Mouse (Mus musculus) kidney, postnatal 0 days (tissue): Measurements from ENCODE around the gene Pnkp. TPM values are rescaled to one million over a fixed set of nuclear protein-coding genes. Genes with fewer than 3 reads are reported as not detected.

Experiments used
- ATAC-seq: fragments of 200-750 bp; cut with Nextera tagmentation; replicated peaks from 2 replicates; pipeline ENCODE4 v1.8.0; 2017; ENCODE audit warnings: low read depth, moderate number of reproducible peaks, moderate TSS enrichment, moderate library complexity; ENCODE audit not compliant: low FRiP score
- DNase-seq: peaks from one replicate; pipeline ENCODE4 v3.0.0-alpha.2; 2016; ENCODE audit warnings: low spot score
- H3K27ac ChIP-seq: fragments of 300-500 bp; sonication (generic); 2 replicates; pipeline ENCODE4 v1.5.1; 2014; ENCODE audit warnings: mild to moderate bottlenecking
- H3K27me3 ChIP-seq: fragments of 300-500 bp; sonication (generic); 2 replicates; pipeline ENCODE4 v1.6.1; 2014; ENCODE audit warnings: low read length, mixed read lengths; ENCODE audit not compliant: insufficient read depth
- H3K36me3 ChIP-seq: fragments of 300-500 bp; sonication (generic); 2 replicates; pipeline ENCODE4 v1.6.1; 2014; ENCODE audit warnings: low read length, mixed read lengths; ENCODE audit not compliant: insufficient read depth
- H3K4me1 ChIP-seq: fragments of 300-500 bp; sonication (generic); replicated peaks from 2 replicates; pipeline ENCODE4 v1.6.1; 2014; ENCODE audit warnings: antibody characterized with exemption, low read length, mixed read lengths; ENCODE audit not compliant: insufficient read depth
- H3K4me2 ChIP-seq: fragments of 300-500 bp; sonication (generic); 2 replicates; pipeline ENCODE4 v1.6.1; 2014; ENCODE audit warnings: mild to moderate bottlenecking, low read length, moderate library complexity, mixed read lengths
- H3K4me3 ChIP-seq: fragments of 300-500 bp; sonication (generic); replicated peaks from 2 replicates; pipeline ENCODE4 v1.5.1; 2014; ENCODE audit warnings: low read depth, low read length
- H3K9ac ChIP-seq: fragments of 300-500 bp; sonication (generic); 2 replicates; pipeline ENCODE4 v1.6.1; 2014; ENCODE audit warnings: low read depth, low read length
- H3K9me3 ChIP-seq: fragments of 300-500 bp; sonication (generic); replicated peaks from 2 replicates; pipeline ENCODE4 v1.6.1; 2016; ENCODE audit warnings: low read length, inconsistent platforms, mixed read lengths
- CTCF ChIP-seq: IDR thresholded peaks from 2 replicates; pipeline ENCODE4 v1.5.1; 2016; ENCODE audit warnings: antibody characterized with exemption, low read depth, mild to moderate bottlenecking, moderate library complexity
- WGBS: fragments of 180-500 bp; shearing (Covaris S2); extraction: QIAGEN DNeasy Blood & Tissue Kit; methylation state at CpG from one replicate; pipeline ENCODE4 v1.1.7; 2014; 5-methylcytosine and 5-hydroxymethylcytosine counted together
- polyA plus RNA-seq: library from polyadenylated mRNA; unstranded; fragments of >200 nt; fragmentation: Nextera tagmentation; extraction: Ambion mirVana; gene quantifications from 2 replicates; pipeline ENCODE4 v1.2.1, GENCODE M21; 2015

Pnkp gene
- polyA plus RNA-seq, 1 experiment from 2014 or later: 34.0 TPM

- Histone ChIP-seq H3K9ac (peak overlapping the region; percentile 94), H3K36me3 (no peaks in the 10 kb centered on the region), H3K4me3 (0 out of 2 replicates have a peak overlapping the region, but pooled peaks have one; percentile 87), H3K27ac (no peak overlapping the region), H3K9me3 (no peaks in the 10 kb centered on the region), H3K27me3 (no peaks in the 10 kb centered on the region), H3K4me2 (peak overlapping the region; percentile 81), H3K4me1 (peaks cover 23% of the 10 kb centered on the region)
- ATAC-seq: no peak
- WGBS: 26% methylated on average over 2 of the region's 2 CpGs
- peak; percentile 54 for TF ChIP-seq CTCF
- DNase-seq: no peak
These were observed 38.8 kb upstream of the Pnkp start for GRCm38 (mm10) chr7:44818164-44818563.

- ATAC-seq (no peak), DNase-seq (peak; percentile 16)
- Histone ChIP-seq H3K4me2 (peak overlapping the region; percentile 81), H3K4me3 (peak overlapping the region; percentile 2; the same call in 1 of the 2 replicates), H3K27ac (0 out of 2 replicates have a peak overlapping the region, but pooled peaks have one; percentile 10), H3K9ac (peak overlapping the region; percentile 38; the same call in 1 of the 2 replicates), H3K27me3 (no peaks in the 10 kb centered on the region), H3K9me3 (no peaks in the 10 kb centered on the region), H3K4me1 (peaks cover 23% of the 10 kb centered on the region), H3K36me3 (no peaks in the 10 kb centered on the region)
- WGBS: 29% methylated on average over 6 of the region's 6 CpGs
- TF ChIP-seq CTCF: no peak
These were observed 38.1 kb upstream of the Pnkp start for GRCm38 (mm10) chr7:44818751-44819235.

GRCm38 (mm10) chr7:44819391-44819790 lies 37.5 kb upstream of the Pnkp start:
- no peak overlapping the region; the same call in 1 of the 2 replicates for H3K4me3 ChIP-seq

DNA sequence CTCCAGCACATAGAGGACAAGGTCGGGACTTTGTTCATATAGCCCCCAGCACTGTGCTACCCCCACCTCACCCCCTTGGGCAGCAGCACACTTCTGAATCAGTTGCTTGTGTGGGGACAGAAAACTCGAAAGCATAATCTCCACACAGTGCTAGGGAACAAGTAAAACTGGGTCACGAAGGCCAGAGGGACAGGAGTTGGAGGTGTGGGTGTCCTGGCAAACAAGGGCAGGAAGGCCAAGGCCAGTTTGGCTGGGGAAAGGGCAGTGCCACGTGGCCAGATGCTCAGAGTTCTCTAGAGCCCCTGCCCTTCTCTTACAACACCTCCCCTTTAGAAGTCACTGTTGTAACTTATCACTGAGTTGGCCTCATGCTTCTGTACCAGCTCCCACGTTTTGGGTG lies 37.1 kb upstream of the Pnkp start:
- H3K9ac ChIP-seq: 0 out of 2 replicates have a peak overlapping the region, but pooled peaks have one; percentile 38

More at GRCm38 (mm10) chr7:44819391-44819790, 37.5 kb upstream of the Pnkp start:
- 86% methylated on average over 2 of the region's 2 CpGs for WGBS
- peaks cover 23% of the 10 kb centered on the region for H3K4me1 ChIP-seq
- peak overlapping the region; percentile 38; the same call in 1 of the 2 replicates for H3K9ac ChIP-seq
- H3K36me3 ChIP-seq: no peaks in the 10 kb centered on the region
- H3K9me3 ChIP-seq: no peaks in the 10 kb centered on the region
- no peaks in the 10 kb centered on the region for H3K27me3 ChIP-seq
- DNase-seq (no peak), ATAC-seq (no peak)
- H3K27ac ChIP-seq: 0 out of 2 replicates have a peak overlapping the region, but pooled peaks have one; percentile 10
- TF ChIP-seq CTCF: no peak
- H3K4me2 ChIP-seq: peak overlapping the region; percentile 81

GRCm38 (mm10) chr7:44820525-44820924 lies 36.4 kb upstream of the Pnkp start:
- ATAC-seq (no peak), DNase-seq (no peak)
- H3K4me1 ChIP-seq: peaks cover 23% of the 10 kb centered on the region
- no peaks in the 10 kb centered on the region for H3K27me3 ChIP-seq
- no peak overlapping the region for H3K4me2 ChIP-seq
- H3K9ac ChIP-seq: no peak overlapping the region
- no peak for TF ChIP-seq CTCF
- no peaks in the 10 kb centered on the region for H3K9me3 ChIP-seq
- whole genome bisulfite sequencing: 81% methylated on average over 3 of the region's 3 CpGs
- H3K36me3 ChIP-seq: no peaks in the 10 kb centered on the region
- no peak overlapping the region for H3K27ac ChIP-seq
- H3K4me3 ChIP-seq: no peak overlapping the region

More for the DNA sequence above, 37.1 kb upstream of the Pnkp start:
- Histone ChIP-seq H3K4me3 (no peak overlapping the region), H3K27me3 (no peaks in the 10 kb centered on the region), H3K4me2 (no peak overlapping the region), H3K9me3 (no peaks in the 10 kb centered on the region), H3K4me1 (peaks cover 23% of the 10 kb centered on the region), H3K36me3 (no peaks in the 10 kb centered on the region), H3K27ac (no peak overlapping the region)
- WGBS: 42% methylated on average over 5 of the region's 5 CpGs
- no peak for TF ChIP-seq CTCF
- ATAC-seq (no peak), DNase-seq (no peak)

DNA sequence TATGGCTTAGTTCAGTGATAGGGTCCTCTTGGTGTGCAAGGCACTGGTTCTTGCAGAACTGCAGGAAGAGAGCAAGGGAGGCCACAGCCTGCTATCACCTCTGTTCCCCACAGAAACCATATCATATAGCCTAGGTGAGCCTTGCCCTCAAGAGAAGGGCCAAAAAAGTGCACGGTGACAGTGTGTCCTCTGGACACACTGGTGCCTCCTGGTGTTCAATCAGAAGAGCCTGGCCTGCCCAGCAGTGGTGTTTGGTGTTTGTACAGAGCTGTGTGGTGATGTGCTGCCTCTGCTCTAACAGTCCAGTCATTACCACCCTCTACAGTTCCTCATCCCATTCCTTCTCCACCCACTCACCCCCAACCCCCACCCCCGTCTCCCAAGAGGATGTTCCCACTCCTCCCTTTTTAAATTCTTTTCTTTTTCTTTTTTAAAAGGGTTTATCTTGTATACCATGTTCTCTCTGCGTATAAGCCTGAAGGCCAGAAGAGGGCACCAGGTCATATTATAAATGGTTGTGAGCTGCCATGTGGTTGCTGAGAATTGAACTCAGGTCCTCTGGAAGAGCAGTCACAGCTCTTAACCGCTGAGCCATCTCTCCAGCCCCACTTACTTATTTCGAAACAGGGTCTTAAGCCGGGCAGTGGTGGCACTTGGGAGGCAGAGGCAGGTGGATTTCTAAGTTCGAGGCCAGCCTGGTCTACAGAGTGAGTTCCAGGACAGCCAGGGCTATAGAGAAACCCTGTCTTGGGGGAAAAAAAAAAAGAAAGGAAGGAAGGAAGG lies 35.1 kb upstream of the Pnkp start:
- Histone ChIP-seq H3K27ac (no peak overlapping the region), H3K4me3 (no peak overlapping the region), H3K27me3 (no peaks in the 10 kb centered on the region), H3K4me2 (no peak overlapping the region), H3K4me1 (peaks cover 23% of the 10 kb centered on the region), H3K9me3 (no peaks in the 10 kb centered on the region), H3K36me3 (no peaks in the 10 kb centered on the region), H3K9ac (no peak overlapping the region)
- DNase-seq: no peak
- 80% methylated on average over 7 of the region's 7 CpGs for WGBS
- no peak for ATAC-seq
- TF ChIP-seq CTCF: peak; percentile 14; the same call in 1 of the 2 replicates
